Mouse (Mus musculus) MEL (cell line): ENCODE measurements around the gene Mfap2. TPM values are rescaled to one million over a fixed set of nuclear protein-coding genes. Genes with fewer than 3 reads are reported as not detected.

Source experiments
- DNase-seq: peaks from one replicate; pipeline ENCODE4 v3.0.0; 2011; ENCODE audit warnings: low read depth, low spot score
- H3K27ac ChIP-seq: 2 replicates; pipeline ENCODE4 v1.5.1; 2012; ENCODE audit warnings: low read depth, mild to moderate bottlenecking, control low read depth, low read length, moderate library complexity; ENCODE audit not compliant: control insufficient read depth
- H3K27me3 ChIP-seq, 2 experiments: fragments of 150-350 bp in 1 of 2; sonication (generic) in 1 of 2; 2 replicates each; pipeline ENCODE4 v1.6.1; 2012; ENCODE audit warnings: low read length in 2 of 2, mild to moderate bottlenecking in 2 of 2, improper control_type of control experiment in 1 of 2, moderate library complexity in 1 of 2; ENCODE audit not compliant: insufficient read depth in 2 of 2, control insufficient read depth in 1 of 2
- H3K36me3 ChIP-seq, 2 experiments: 2 replicates each; pipeline ENCODE4 v1.6.1; 2012 to 2014; ENCODE audit warnings: low read length in 2 of 2, improper control_type of control experiment in 1 of 2, inconsistent platforms in 1 of 2, mild to moderate bottlenecking in 1 of 2; ENCODE audit not compliant: insufficient read depth in 2 of 2, control insufficient read depth in 1 of 2
- H3K4me1 ChIP-seq, 2 experiments: fragments of 150-350 bp in 1 of 2; sonication (generic) in 1 of 2; 2 replicates each; pipeline ENCODE4 v1.6.1; 2012; ENCODE audit warnings: low read length in 2 of 2, improper control_type of control experiment in 1 of 2, mild to moderate bottlenecking in 1 of 2; ENCODE audit not compliant: insufficient read depth in 2 of 2, control insufficient read depth in 1 of 2
- H3K4me3 ChIP-seq, 2 experiments: fragments of 150-350 bp in 1 of 2; sonication (generic) in 1 of 2; 2 replicates each; pipeline ENCODE4 v1.5.1; 2012; ENCODE audit warnings: low read depth in 2 of 2, low read length in 2 of 2, mild to moderate bottlenecking in 2 of 2, moderate library complexity in 2 of 2, control low read depth in 1 of 2, improper control_type of control experiment in 1 of 2; ENCODE audit not compliant: control insufficient read depth in 1 of 2, insufficient read depth in 1 of 2
- H3K79me2 ChIP-seq: 2 replicates; pipeline ENCODE4 v1.6.1; 2012; ENCODE audit warnings: mild to moderate bottlenecking, low read length, moderate library complexity; ENCODE audit not compliant: control insufficient read depth, poor library complexity, insufficient read depth
- H3K9ac ChIP-seq: 2 replicates; pipeline ENCODE4 v1.6.1; 2012; ENCODE audit warnings: low read depth, mild to moderate bottlenecking, control low read depth, low read length, moderate library complexity; ENCODE audit not compliant: control insufficient read depth, poor library complexity, severe bottlenecking
- H3K9me3 ChIP-seq: fragments of 150-350 bp; sonication (generic); replicated peaks from 2 replicates; pipeline ENCODE4 v1.6.1; 2012; ENCODE audit warnings: mild to moderate bottlenecking, low read length, improper control_type of control experiment, moderate library complexity; ENCODE audit not compliant: insufficient read depth
- BHLHE40 ChIP-seq: IDR thresholded peaks from 2 replicates; pipeline ENCODE4 v1.6.1; 2012; ENCODE audit warnings: low read depth, mild to moderate bottlenecking, inconsistent platforms, low read length, improper control_type of control experiment, borderline replicate concordance
- CHD1 ChIP-seq: IDR thresholded peaks from 2 replicates; pipeline ENCODE4 v1.6.1; 2012; ENCODE audit warnings: low read depth, mild to moderate bottlenecking, inconsistent platforms, low read length, improper control_type of control experiment
- CTCF ChIP-seq, 3 experiments: IDR thresholded peaks in 2 of 3; conservative IDR thresholded peaks in 1 of 3; 2 replicates each; pipeline ENCODE4 v1.5.1; 2011 to 2012; ENCODE audit warnings: low read length in 3 of 3, low read depth in 2 of 3, mild to moderate bottlenecking in 2 of 3, improper control_type of control experiment in 1 of 3, inconsistent platforms in 1 of 3, mixed read lengths in 1 of 3, moderate library complexity in 1 of 3; ENCODE audit not compliant: control insufficient read depth in 1 of 3, insufficient read depth in 1 of 3, poor library complexity in 1 of 3, severe bottlenecking in 1 of 3
- EP300 ChIP-seq, 2 experiments: IDR thresholded peaks; 2 replicates each; pipeline ENCODE4 v1.6.1; 2011; ENCODE audit warnings: improper control_type of control experiment in 2 of 2, low read length in 2 of 2, low read depth in 1 of 2, mild to moderate bottlenecking in 1 of 2
- GABPA ChIP-seq: IDR thresholded peaks from 2 replicates; pipeline ENCODE4 v1.6.1; 2012; ENCODE audit warnings: low read depth, mild to moderate bottlenecking, inconsistent platforms, low read length, improper control_type of control experiment, moderate library complexity
- GATA1 ChIP-seq: IDR thresholded peaks from 2 replicates; pipeline ENCODE4 v1.6.1; 2011; ENCODE audit warnings: low read depth, low read length, improper control_type of control experiment
- NELFE ChIP-seq: IDR thresholded peaks from 2 replicates; pipeline ENCODE4 v1.6.1; 2011; ENCODE audit warnings: low read depth, low read length, improper control_type of control experiment
- NRF1 ChIP-seq: IDR thresholded peaks from 2 replicates; pipeline ENCODE4 v1.6.1; 2014; ENCODE audit warnings: low read depth, mild to moderate bottlenecking, inconsistent platforms, low read length, improper control_type of control experiment, moderate library complexity; ENCODE audit not compliant: poor library complexity, insufficient read depth, severe bottlenecking
- RAD21 ChIP-seq: IDR thresholded peaks from 2 replicates; pipeline ENCODE4 v1.6.1; 2011; ENCODE audit warnings: mild to moderate bottlenecking, low read depth, low read length, improper control_type of control experiment
- SIN3A ChIP-seq: IDR thresholded peaks from 2 replicates; pipeline ENCODE4 v1.6.1; 2012; ENCODE audit warnings: low read length, improper control_type of control experiment, inconsistent platforms
- SMC3 ChIP-seq: IDR thresholded peaks from 2 replicates; pipeline ENCODE4 v1.6.1; 2011; ENCODE audit warnings: low read depth, low read length, improper control_type of control experiment
- TBP ChIP-seq: IDR thresholded peaks from 2 replicates; pipeline ENCODE4 v1.8.0; 2011; ENCODE audit warnings: low read depth, low read length, improper control_type of control experiment
- UBTF ChIP-seq: IDR thresholded peaks from 2 replicates; pipeline ENCODE4 v1.6.1; 2012; ENCODE audit warnings: low read depth, mild to moderate bottlenecking, inconsistent platforms, low read length, improper control_type of control experiment, moderate library complexity, borderline replicate concordance; ENCODE audit not compliant: insufficient read depth
- USF1 ChIP-seq: IDR thresholded peaks from 2 replicates; pipeline ENCODE4 v1.6.1; 2014; ENCODE audit warnings: low read depth, mild to moderate bottlenecking, inconsistent platforms, low read length, improper control_type of control experiment, moderate library complexity
- ZC3H11A ChIP-seq: IDR thresholded peaks from 2 replicates; pipeline ENCODE4 v1.6.1; 2012; ENCODE audit warnings: low read depth, mild to moderate bottlenecking, inconsistent platforms, low read length, improper control_type of control experiment
- ZMIZ1 ChIP-seq: IDR thresholded peaks from 2 replicates; pipeline ENCODE4 v1.6.1; 2012; ENCODE audit warnings: low read depth, mild to moderate bottlenecking, inconsistent platforms, low read length, improper control_type of control experiment, moderate library complexity
- ZNF384 ChIP-seq: IDR thresholded peaks from 2 replicates; pipeline ENCODE4 v1.6.1; 2012; ENCODE audit warnings: low read depth, mild to moderate bottlenecking, inconsistent platforms, low read length, improper control_type of control experiment
- polyA plus RNA-seq, 2 experiments: library from polyadenylated mRNA; stranded (reverse) in 1 of 2; unstranded in 1 of 2; fragments of >175 nt in 1 of 2; fragments of >200 nt in 1 of 2; gene quantifications; 2 replicates each; pipeline versions ENCODE4 v1.2.1 to v1.2.4; 2012; ENCODE audit warnings: low replicate concordance in 2 of 2, low read depth in 1 of 2; ENCODE audit not compliant: insufficient read length in 2 of 2, insufficient read depth in 1 of 2, missing spikeins in 1 of 2
- total RNA-seq: library from RNA; depleted of rRNA; stranded (reverse); fragments of 300-350 nt; gene quantifications from 2 replicates; pipeline ENCODE4 v1.2.3, GENCODE M21; 2012

Gene Mfap2
- total and polyA plus RNA-seq, 3 experiments: not detected

DNA sequence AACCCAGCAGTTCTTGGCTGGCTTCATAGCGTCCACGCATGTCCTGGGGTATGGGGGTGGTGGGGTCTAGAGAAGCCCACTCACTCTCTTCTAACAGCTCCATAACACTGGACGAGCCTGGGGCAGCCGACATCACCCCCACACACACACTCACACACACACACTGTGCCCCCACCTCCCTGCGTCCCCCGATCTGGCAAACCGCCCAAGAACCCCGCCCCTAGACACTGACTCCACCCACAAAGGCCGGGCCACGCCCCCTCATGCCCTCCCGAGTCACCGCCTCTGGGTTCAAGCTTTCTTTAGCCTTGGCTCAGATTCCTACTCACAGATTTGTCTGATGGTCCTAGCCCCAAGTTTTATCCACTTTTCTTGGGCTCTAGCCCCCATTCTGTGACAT is 30.9 kb downstream of the Mfap2 start:
- H3K27ac ChIP-seq: no peak overlapping the region
- H3K9me3 ChIP-seq: no peaks in the 10 kb centered on the region
- H3K9ac ChIP-seq: no peak overlapping the region
- H3K4me1 ChIP-seq: no peaks in the 10 kb centered on the region
- H3K27me3 ChIP-seq: no peaks in the 10 kb centered on the region
- no peak overlapping the region for H3K4me3 ChIP-seq
- no peak for TF ChIP-seq USF1
- no peak for DNase-seq
- H3K79me2 ChIP-seq: no peaks in the 10 kb centered on the region
- no peaks in the 10 kb centered on the region for H3K36me3 ChIP-seq

DNA sequence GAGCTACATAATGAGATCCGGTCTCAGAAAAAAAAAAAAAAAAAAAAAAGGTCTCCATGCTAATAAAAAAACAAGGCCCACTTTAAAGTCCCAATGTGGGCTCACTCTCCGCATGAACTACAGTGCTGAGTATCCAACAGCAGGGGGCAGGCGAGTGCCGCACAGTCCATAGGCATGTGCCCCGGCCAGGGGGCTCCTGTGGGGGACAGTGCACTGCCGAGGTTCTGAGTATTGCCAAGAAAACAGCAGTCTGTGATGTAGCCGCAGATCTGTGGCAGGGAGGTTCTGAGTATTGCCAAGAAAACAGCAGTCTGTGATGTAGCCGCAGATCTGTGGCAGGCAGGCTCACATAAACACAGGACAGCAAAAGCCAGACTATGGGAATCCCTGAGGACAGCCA is 34.6 kb downstream of the Mfap2 start:
- no peak overlapping the region for H3K4me3 ChIP-seq
- no peaks in the 10 kb centered on the region for H3K4me1 ChIP-seq
- H3K27ac ChIP-seq: no peak overlapping the region
- no peaks in the 10 kb centered on the region for H3K27me3 ChIP-seq
- no peaks in the 10 kb centered on the region for H3K9me3 ChIP-seq
- H3K36me3 ChIP-seq: no peaks in the 10 kb centered on the region
- TF ChIP-seq RAD21: peak; percentile 60
- no peak for TF ChIP-seq ZMIZ1
- peak; percentile 63 for TF ChIP-seq SMC3
- TF ChIP-seq CTCF (IDR thresholded peaks at IDR 0.05 in 2 of 3, conservative IDR thresholded peaks at IDR 0.05 in 1 of 3; ENCODE audit: control insufficient read depth in 1 of 3, insufficient read depth in 1 of 3, low read depth in 2 of 3, low read length in 3 of 3, poor library complexity in 1 of 3, severe bottlenecking in 1 of 3): peak; percentile 61 to 89 (median 74)
- TF ChIP-seq ZC3H11A: peak; percentile 29; the same call in 1 of the 2 replicates
- peak; percentile 16; the same call in 1 of the 2 replicates for TF ChIP-seq BHLHE40
- no peak for TF ChIP-seq NELFE
- TF ChIP-seq ZNF384: peak; percentile 77
- no peak for TF ChIP-seq GABPA
- TF ChIP-seq, all 39 proteins: peak for 6
- Histone ChIP-seq H3K79me2 (no peaks in the 10 kb centered on the region), H3K9ac (no peak overlapping the region)
- peak; percentile 61 for DNase-seq

DNA sequence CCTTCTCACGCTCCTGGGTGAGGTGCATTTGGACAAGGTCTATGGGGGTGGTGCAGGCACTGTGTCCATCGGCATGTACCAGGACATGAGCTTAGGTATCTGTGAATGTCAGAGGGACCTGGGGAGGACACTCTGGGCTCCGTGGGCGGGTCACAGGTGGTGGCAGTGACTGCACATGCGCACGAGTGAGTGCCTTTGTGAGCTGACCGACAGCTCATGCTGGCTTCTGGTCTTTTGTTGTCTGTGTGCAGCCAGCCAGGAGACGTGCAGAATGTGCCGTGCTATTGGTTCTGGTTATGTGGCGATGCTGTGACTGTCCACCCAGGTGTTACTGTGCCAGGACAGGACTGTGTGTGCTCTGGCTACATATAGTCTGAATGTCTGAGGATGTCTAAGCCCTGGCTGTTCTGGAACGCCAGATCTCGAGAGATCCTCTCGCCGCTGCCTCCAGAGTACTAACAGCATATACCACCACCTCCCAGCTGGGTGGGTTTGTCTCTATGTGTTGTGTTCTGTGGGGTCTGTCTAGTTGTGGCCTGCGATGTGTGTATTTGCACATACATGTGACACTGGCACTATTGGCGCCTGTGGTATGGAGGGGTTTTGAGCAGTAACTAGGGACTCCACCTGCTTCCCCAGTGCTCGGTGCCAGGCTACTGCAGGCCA is 38.7 kb downstream of the Mfap2 start:
- TF ChIP-seq GABPA (no peak), ZC3H11A (no peak), BHLHE40 (no peak), NRF1 (no peak), CHD1 (no peak), TBP (no peak), EP300 (IDR thresholded peaks at IDR 0.05; ENCODE audit: low read depth in 1 of 2, low read length in 2 of 2) (no peak), ZNF384 (no peak), UBTF (no peak), SIN3A (no peak), GATA1 (no peak), USF1 (no peak)
- Histone ChIP-seq H3K36me3 (no peaks in the 10 kb centered on the region), H3K4me1 (no peaks in the 10 kb centered on the region), H3K27ac (no peak overlapping the region), H3K27me3 (no peaks in the 10 kb centered on the region), H3K9me3 (no peaks in the 10 kb centered on the region), H3K79me2 (no peaks in the 10 kb centered on the region), H3K4me3 (no peak overlapping the region), H3K9ac (no peak overlapping the region)
- DNase-seq: no peak
